Mouse (Mus musculus) retina, postnatal 1 day (tissue): ENCODE data around the gene Tgfbr3.

ENCODE experiments used
- DNase-seq: peaks from one replicate; pipeline ENCODE4 v3.0.0-alpha.2; 2012

Tgfbr3 gene

DNA sequence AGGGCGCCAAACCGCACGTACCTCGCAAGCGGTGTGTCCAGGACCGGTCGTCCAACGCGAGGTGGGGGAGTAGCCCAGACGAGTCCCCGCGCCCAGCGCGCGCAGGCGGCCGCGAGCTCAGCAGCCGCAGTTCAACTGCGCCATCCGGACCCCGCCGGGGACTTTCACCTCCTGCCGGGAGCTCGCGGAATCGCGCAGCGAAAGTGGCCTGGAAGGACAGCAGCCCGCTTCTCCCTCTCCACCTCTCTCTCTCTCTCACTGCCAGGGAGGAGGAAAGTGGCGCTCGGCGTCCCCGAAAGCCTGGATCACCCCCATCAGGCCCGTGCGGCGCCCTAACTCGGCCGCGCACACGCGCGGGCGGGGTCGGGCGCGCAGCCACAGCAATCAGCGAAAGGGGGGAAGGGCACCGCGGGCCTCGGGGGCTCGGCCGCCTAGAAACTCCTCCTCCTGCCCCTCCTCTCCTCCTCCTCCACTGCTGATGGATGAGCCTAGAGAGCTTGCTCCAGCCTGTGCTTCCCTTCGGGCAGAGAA lies at the start of gene Tgfbr3:
TSS of gene Tgfbr3 (minus strand) at position 396 of the 531 bp plus-strand sequence.
- DNase-seq: peak; percentile 91

DNA sequence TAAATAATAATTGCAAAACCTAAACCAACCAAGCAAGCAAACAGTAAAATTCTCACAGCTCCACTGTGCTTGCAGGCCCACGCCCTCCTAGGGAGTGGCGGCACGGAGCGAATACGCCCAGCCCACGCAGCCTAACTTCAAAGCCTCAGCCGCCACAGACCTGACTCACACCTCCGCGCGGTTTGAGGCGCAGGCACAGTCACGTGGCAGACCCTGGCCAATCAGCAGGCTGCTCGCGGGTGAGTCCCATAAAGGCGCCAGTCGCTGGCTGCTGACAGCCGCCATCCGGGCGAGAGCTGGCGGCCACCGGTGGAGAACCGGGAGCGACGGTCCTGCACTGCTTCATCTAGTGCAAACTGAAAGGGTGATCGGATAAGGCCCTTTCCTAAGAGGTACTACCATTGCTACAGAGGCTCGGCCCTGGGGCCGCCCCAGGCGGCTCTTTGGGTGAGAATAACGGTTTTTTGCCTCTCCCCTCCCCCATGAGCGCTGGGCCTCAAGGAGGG lies 41.5 kb upstream of the Tgfbr3 start, which contains the start of gene Brdt:
TSS of gene Brdt (plus strand) at position 244 of the 506 bp plus-strand sequence.
- no peak for DNase-seq

GRCm38 (mm10) chr5:107320703-107321102 lies 31.3 kb upstream of the Tgfbr3 start:
- DNase-seq: peak; percentile 52

DNA sequence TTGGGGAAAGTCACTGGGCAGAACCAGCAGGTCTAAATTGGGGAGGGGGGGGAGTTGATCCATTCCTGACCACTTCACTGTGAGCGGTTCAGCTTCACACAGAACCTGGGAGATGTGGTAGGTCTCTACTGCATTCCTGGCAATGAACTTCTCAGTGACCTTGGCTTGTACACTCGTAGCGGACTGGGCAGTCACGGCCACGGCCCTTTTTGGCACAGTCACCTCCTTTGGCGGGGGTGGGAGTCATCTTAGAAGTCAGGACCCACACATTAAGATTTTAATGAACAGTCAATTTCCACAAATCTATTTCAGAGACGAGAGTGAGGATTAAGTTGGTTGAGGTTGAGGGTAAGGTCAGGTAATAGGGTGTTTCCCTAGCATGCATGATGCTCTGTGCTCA lies 27.7 kb upstream of the Tgfbr3 start:
- DNase-seq: no peak

- no peak for DNase-seq
These were observed 18.0 kb upstream of the Tgfbr3 start for GRCm38 (mm10) chr5:107307432-107307831.

DNA sequence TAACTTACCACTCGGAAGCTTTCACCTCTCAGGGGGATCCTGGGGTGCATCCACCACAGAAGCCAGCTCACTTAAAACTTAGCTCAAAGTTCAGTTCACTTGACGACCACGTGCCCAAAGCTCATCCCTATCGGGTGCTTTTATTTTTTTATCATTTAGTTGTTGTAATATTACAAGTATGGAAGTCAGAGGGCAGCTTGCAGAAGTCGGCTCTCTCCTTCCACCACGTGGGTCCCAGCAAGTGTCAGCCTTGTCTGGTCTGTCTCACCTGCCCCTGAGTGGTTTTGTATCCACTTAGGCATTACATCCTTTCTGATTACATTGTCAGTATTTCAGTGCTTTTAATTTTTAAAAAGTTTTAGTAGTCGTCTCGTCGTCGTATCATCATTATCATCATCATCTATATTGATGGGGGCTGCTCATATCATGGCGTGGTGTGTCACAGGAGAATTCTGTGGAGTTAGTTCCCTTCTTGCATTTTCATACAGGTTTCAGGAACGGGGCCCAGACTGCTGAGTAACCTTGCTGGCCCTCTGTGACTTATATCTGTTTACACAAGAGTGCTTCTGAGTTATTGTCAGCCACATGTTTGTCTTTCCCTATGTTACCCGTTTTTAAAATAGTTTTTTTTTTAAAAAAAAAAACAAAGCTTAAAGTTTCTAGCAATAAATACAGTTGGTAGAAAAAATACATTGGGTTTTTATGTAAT lies 14.8 kb upstream of the Tgfbr3 start:
- DNase-seq: no peak

GRCm38 (mm10) chr5:107303350-107303861 lies 14.0 kb upstream of the Tgfbr3 start:
- DNase-seq: no peak

DNA sequence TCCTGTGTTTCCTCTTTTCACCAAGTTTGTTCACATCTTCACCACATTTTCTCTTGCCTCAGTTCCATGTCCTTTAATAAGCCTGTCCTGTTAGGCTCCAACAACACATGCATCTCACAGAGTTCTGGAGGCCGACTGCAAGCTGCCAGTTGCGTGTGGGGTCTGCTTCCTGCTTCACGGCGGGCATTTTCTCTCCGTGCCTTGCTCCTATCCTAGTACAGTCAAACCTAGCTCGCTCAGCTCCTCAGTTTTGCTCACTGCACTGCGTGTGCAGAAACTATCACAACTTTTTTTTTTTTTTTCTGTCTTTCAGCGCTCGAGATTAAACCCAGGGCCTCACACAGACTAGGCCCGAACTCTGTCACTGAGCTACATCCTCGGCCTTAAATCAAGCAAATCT lies 9.4 kb upstream of the Tgfbr3 start:
- DNase-seq: no peak

GRCm38 (mm10) chr5:107296512-107297322 lies 7.3 kb upstream of the Tgfbr3 start:
- no peak for DNase-seq

DNA sequence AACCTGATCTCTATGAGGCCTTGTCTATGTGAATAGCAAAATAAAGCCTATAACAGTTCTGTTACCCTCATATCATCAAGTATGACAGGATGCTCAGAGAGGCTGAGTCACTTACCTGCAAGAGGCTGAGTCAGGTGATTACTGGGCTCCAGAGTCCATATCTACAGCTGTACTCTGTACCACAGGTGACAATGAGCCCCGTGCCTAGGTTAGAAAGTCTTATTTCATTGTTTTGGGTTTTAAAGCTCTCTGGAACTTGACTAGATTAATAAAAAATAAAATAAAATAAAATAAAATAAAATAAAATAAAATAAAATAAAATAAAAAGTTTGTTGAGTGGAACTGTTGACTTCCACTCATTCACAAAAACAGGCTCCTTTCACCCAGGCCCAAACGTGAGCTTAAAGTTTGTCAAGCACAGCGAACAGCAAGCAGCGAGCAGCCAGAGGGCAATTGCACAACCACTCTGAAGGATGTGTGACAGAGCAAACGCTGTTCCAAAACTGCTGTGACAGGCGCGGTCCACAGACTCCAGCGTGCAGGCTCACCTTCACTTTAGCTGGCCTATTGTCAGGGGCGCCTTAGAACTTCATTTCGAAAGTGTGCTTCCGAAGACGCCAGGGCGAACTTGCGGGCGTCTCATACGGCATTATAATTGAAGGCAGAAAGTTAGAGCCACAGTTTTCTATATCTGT lies 6.5 kb upstream of the Tgfbr3 start:
- no peak for DNase-seq

- no peak for DNase-seq
These were observed 5.8 kb upstream of the Tgfbr3 start for GRCm38 (mm10) chr5:107295061-107295816.

- no peak for DNase-seq
These were observed 4.6 kb upstream of the Tgfbr3 start for GRCm38 (mm10) chr5:107294041-107294440.

GRCm38 (mm10) chr5:107289986-107290385 lies 557 bp upstream of the Tgfbr3 start:
- DNase-seq: no peak

GRCm38 (mm10) chr5:107288427-107289233 lies 799 bp downstream of the Tgfbr3 start:
- peak; percentile 66 for DNase-seq

DNA sequence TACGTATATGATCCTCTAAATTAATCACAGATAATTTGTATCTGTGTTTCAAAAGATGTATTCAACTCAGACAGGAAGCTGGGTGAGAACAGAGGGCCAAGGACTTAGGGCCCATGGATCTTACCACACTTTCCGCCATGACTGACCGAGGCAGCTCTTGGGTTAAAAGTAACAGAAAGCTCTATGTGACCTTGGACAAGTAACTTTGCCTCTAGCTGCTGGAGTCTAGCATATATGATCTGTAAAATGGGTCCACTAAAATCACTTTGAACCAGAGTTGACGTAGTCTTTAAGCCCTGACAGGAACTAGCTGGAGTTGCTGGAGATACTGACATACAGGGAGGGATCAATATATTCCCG lies 1.5 kb downstream of the Tgfbr3 start:
- DNase-seq: no peak

DNA sequence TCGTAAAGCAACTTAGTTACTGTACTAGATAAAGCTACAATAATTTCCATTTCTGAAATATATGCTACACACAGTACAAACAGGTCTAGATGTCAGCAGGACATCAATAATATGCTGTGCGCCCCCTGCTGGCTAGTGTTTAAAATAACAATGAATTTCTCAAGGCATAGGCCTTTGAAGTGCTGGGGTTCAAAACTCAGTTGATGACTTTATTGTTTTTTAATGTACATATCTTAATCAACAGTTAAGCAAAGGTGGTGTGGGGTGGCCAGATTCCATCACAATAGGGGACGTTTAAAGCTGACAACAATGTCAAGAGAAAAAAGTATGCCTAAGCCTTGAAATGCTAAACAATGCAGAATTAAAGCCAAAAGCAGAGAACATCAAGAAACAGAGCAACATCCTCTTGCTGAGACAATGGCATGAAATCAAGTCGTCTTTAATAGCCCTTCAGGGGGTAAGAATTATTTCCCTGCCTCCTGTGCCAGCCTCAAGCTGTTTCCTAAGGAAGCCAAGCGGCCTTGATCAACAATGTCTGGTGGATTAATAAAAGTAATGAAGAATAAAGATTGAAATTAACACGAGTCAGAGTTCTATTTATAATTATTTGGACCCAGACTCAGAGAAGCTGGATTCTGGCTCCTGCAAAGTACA lies 2.0 kb downstream of the Tgfbr3 start:
- peak; percentile 78 for DNase-seq

DNA sequence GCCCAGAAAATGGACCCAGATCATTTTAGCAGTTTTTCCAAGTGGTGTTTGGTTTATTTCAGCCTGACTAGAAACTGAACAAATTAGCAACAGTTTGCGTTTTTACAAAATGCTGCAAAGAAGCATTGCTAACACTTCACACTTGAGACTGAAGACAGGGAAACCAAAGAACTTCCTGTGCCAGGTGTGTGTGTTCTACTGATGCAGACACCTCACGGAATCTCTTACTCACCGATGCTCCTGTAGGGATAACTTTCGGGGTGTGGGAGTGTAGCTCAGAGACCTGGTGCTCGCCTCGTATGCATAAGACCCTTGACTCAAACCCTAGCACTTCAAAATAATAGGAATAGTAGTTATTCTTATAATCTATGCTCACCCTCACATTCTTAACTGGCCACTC lies 3.9 kb downstream of the Tgfbr3 start:
- DNase-seq: no peak

- DNase-seq: no peak
These were observed 5.4 kb downstream of the Tgfbr3 start for GRCm38 (mm10) chr5:107283935-107284524.

DNA sequence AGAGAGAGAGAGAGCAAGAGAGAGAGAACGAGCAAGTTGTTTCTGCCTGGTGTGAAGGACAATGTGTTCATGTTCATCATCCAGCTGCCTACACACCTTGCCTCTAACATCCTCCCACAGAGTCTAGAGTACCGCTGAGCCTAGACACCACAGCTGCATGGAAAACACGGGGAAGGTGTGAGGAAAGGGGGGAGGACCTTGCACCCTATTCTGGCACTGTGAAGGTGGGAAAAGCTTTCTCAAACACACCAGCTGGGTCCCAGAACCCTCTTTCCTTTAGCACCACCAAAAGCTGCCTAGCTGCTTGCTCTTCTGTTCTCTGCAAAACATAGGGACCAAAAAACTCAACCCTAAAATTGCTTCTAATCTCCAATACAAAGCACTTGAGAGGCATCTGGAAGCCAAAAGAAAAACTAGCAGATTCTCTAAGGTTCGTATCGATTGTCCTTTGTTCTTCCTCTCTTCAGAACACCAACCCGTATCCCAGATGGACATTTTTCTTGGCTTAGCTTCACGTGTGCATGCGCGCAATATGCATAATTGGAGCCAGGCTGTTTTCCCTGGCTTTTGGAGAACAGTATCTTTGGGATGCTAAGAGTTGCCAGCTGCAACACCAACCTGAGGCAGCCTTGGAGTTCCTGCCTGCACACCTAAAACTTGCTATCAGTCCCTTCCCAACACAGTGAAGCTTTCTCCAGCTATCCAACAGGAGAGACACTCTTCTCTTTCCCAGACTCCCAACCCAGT lies 6.7 kb downstream of the Tgfbr3 start:
- DNase-seq: no peak

DNA sequence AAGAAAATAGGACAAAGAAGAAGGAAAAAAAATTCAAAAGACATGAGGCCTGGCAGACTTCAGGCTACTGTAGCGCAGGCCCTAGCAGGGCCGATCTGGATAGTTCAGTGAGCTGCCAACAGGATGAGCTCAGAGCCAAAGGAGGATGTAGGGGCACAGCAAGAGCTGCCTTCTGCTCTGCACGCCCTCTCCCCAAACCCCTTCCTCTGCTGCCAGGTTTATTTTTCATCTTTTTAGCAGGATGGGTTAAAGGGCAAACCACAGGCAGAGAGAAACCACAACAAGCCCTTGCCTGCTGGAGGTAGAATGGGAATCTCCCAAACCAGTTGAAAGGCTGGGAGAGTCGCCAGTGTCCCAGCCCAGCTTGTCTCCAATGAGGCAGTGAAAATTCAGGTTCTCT lies 10.2 kb downstream of the Tgfbr3 start:
- no peak for DNase-seq
